Mouse (Mus musculus): ENCODE measurements around the gene Eri2. TPM values are rescaled to one million over a fixed set of nuclear protein-coding genes. Genes with fewer than 3 reads are reported as not detected.

Gene Eri2
- polyA plus RNA-seq, 1 experiment from 2014 or later, result 24.5 TPM

GRCm38 (mm10) chr7:119784908-119785307, 8.9 kb downstream of the Eri2 start:
- Histone ChIP-seq H3K4me3 (no peak overlapping the region), H3K36me3 (peaks cover 57% of the 10 kb centered on the region), H3K27me3 (no peaks in the 10 kb centered on the region), H3K4me2 (no peak overlapping the region), H3K9ac (no peak overlapping the region), H3K4me1 (no peaks in the 10 kb centered on the region), H3K27ac (no peak overlapping the region), H3K9me3 (no peaks in the 10 kb centered on the region)
- WGBS, result 96% methylated on average over 5 of the region's 5 CpGs
- no peak for ATAC-seq (ENCODE audit: insufficient number of reproducible peaks, insufficient read depth, low FRiP score, low TSS enrichment, low read depth)

GRCm38 (mm10) chr7:119783453-119783852, 10.4 kb downstream of the Eri2 start:
- ATAC-seq (ENCODE audit: insufficient number of reproducible peaks, insufficient read depth, low FRiP score, low TSS enrichment, low read depth), result no peak
- Histone ChIP-seq H3K4me1 (no peaks in the 10 kb centered on the region), H3K27ac (no peak overlapping the region), H3K9me3 (no peaks in the 10 kb centered on the region), H3K36me3 (peaks cover 48% of the 10 kb centered on the region), H3K4me3 (no peak overlapping the region), H3K4me2 (no peak overlapping the region), H3K27me3 (no peaks in the 10 kb centered on the region), H3K9ac (no peak overlapping the region)
- 95% methylated on average over 2 of the region's 2 CpGs for WGBS

- Histone ChIP-seq H3K9me3 (no peaks in the 10 kb centered on the region), H3K4me1 (no peaks in the 10 kb centered on the region), H3K9ac (no peak overlapping the region), H3K4me3 (no peak overlapping the region), H3K27ac (no peak overlapping the region), H3K36me3 (no peaks in the 10 kb centered on the region), H3K4me2 (no peak overlapping the region), H3K27me3 (no peaks in the 10 kb centered on the region)
- WGBS, result 90% methylated on average over 8 of the region's 8 CpGs
- no peak for ATAC-seq (ENCODE audit: insufficient number of reproducible peaks, insufficient read depth, low FRiP score, low TSS enrichment, low read depth)
Observed at GRCm38 (mm10) chr7:119769895-119770294, 24.0 kb downstream of the Eri2 start.

GRCm38 (mm10) chr7:119766996-119767395, 26.9 kb downstream of the Eri2 start:
- Histone ChIP-seq H3K4me3 (no peak overlapping the region), H3K9ac (no peak overlapping the region), H3K4me1 (no peaks in the 10 kb centered on the region), H3K27me3 (no peaks in the 10 kb centered on the region), H3K4me2 (no peak overlapping the region), H3K36me3 (no peaks in the 10 kb centered on the region), H3K9me3 (no peaks in the 10 kb centered on the region), H3K27ac (no peak overlapping the region)
- ATAC-seq (ENCODE audit: insufficient number of reproducible peaks, insufficient read depth, low FRiP score, low TSS enrichment, low read depth), result no peak
- 81% methylated on average over 6 of the region's 6 CpGs for WGBS

GRCm38 (mm10) chr7:119764377-119764776, 29.5 kb downstream of the Eri2 start:
- WGBS, result 92% methylated on average over 3 of the region's 3 CpGs
- no peaks in the 10 kb centered on the region for H3K9me3 ChIP-seq
- no peak overlapping the region for H3K4me2 ChIP-seq
- H3K9ac ChIP-seq, result no peak overlapping the region
- H3K36me3 ChIP-seq, result no peaks in the 10 kb centered on the region
- H3K4me1 ChIP-seq, result no peaks in the 10 kb centered on the region
- H3K27ac ChIP-seq, result no peak overlapping the region
- H3K27me3 ChIP-seq, result no peaks in the 10 kb centered on the region
- no peak for ATAC-seq (ENCODE audit: insufficient number of reproducible peaks, insufficient read depth, low FRiP score, low TSS enrichment, low read depth)
- H3K4me3 ChIP-seq, result no peak overlapping the region

GRCm38 (mm10) chr7:119762166-119762697, 31.6 kb downstream of the Eri2 start:
- no peaks in the 10 kb centered on the region for H3K27me3 ChIP-seq
- ATAC-seq (ENCODE audit: insufficient number of reproducible peaks, insufficient read depth, low FRiP score, low TSS enrichment, low read depth), result no peak

GRCm38 (mm10) chr7:119760527-119760951, 33.3 kb downstream of the Eri2 start, which contains the start of gene Acsm3:
Gene Acsm3, plus strand, starts transcription at chr7:119760923.
- WGBS, result 68% methylated on average over 11 of the region's 11 CpGs
- Histone ChIP-seq H3K4me2 (no peak within 1 kb of the TSS), H3K36me3 (no peaks in the 10 kb centered on the region), H3K27me3 (no peaks in the 10 kb centered on the region), H3K9me3 (no peaks in the 10 kb centered on the region), H3K9ac (no peak within 1 kb of the TSS), H3K4me3 (no peak within 1 kb of the TSS), H3K27ac (no peak within 1 kb of the TSS), H3K4me1 (no peaks in the 10 kb centered on the region)
- no peak for ATAC-seq (ENCODE audit: insufficient number of reproducible peaks, insufficient read depth, low FRiP score, low TSS enrichment, low read depth)

More at GRCm38 (mm10) chr7:119762166-119762697, 31.6 kb downstream of the Eri2 start:
- 65% methylated on average over 4 of the region's 4 CpGs for WGBS
- H3K4me1 ChIP-seq, result no peaks in the 10 kb centered on the region
- H3K4me3 ChIP-seq, result no peak overlapping the region
- no peak overlapping the region for H3K9ac ChIP-seq
- no peak overlapping the region for H3K27ac ChIP-seq
- H3K36me3 ChIP-seq, result no peaks in the 10 kb centered on the region
- H3K9me3 ChIP-seq, result no peaks in the 10 kb centered on the region
- no peak overlapping the region for H3K4me2 ChIP-seq

- 92% methylated on average over 1 of the region's 1 CpGs for WGBS
- no peaks in the 10 kb centered on the region for H3K4me1 ChIP-seq
Observed at GRCm38 (mm10) chr7:119753696-119754095, 40.2 kb downstream of the Eri2 start.

GRCm38 (mm10) chr7:119749942-119750341, 43.9 kb downstream of the Eri2 start:
- H3K9ac ChIP-seq, result no peak overlapping the region
- no peak overlapping the region for H3K4me2 ChIP-seq
- H3K27ac ChIP-seq, result no peak overlapping the region
- H3K4me1 ChIP-seq, result no peaks in the 10 kb centered on the region
- H3K4me3 ChIP-seq, result no peak overlapping the region
- H3K36me3 ChIP-seq, result no peaks in the 10 kb centered on the region
- H3K9me3 ChIP-seq, result no peaks in the 10 kb centered on the region
- no peak for ATAC-seq (ENCODE audit: insufficient number of reproducible peaks, insufficient read depth, low FRiP score, low TSS enrichment, low read depth)
- 43% methylated on average over 2 of the region's 2 CpGs for WGBS
- H3K27me3 ChIP-seq, result no peaks in the 10 kb centered on the region

More at GRCm38 (mm10) chr7:119753696-119754095, 40.2 kb downstream of the Eri2 start:
- ATAC-seq (ENCODE audit: insufficient number of reproducible peaks, insufficient read depth, low FRiP score, low TSS enrichment, low read depth), result no peak
- H3K9ac ChIP-seq, result no peak overlapping the region
- no peak overlapping the region for H3K27ac ChIP-seq
- H3K9me3 ChIP-seq, result no peaks in the 10 kb centered on the region
- H3K27me3 ChIP-seq, result no peaks in the 10 kb centered on the region
- no peaks in the 10 kb centered on the region for H3K36me3 ChIP-seq
- H3K4me3 ChIP-seq, result no peak overlapping the region
- no peak overlapping the region for H3K4me2 ChIP-seq

GRCm38 (mm10) chr7:119748761-119749160, 45.1 kb downstream of the Eri2 start:
- Histone ChIP-seq H3K4me2 (no peak overlapping the region), H3K27ac (no peak overlapping the region), H3K27me3 (no peaks in the 10 kb centered on the region), H3K4me1 (peaks cover 5% of the 10 kb centered on the region; the same call in 1 of the 2 replicates), H3K36me3 (no peaks in the 10 kb centered on the region), H3K9ac (no peak overlapping the region), H3K4me3 (no peak overlapping the region), H3K9me3 (no peaks in the 10 kb centered on the region)
- 77% methylated on average over 1 of the region's 2 CpGs for WGBS
- ATAC-seq (ENCODE audit: insufficient number of reproducible peaks, insufficient read depth, low FRiP score, low TSS enrichment, low read depth), result no peak

GRCm38 (mm10) chr7:119745869-119746268, 48.0 kb downstream of the Eri2 start:
- H3K27me3 ChIP-seq, result no peaks in the 10 kb centered on the region
- H3K36me3 ChIP-seq, result no peaks in the 10 kb centered on the region
- H3K4me2 ChIP-seq, result no peak overlapping the region
- H3K9ac ChIP-seq, result no peak overlapping the region
- H3K9me3 ChIP-seq, result no peaks in the 10 kb centered on the region
- H3K4me3 ChIP-seq, result no peak overlapping the region
- H3K4me1 ChIP-seq, result peaks cover 5% of the 10 kb centered on the region; the same call in 1 of the 2 replicates
- no peak for ATAC-seq (ENCODE audit: insufficient number of reproducible peaks, insufficient read depth, low FRiP score, low TSS enrichment, low read depth)
- WGBS, result 82% methylated on average over 1 of the region's 1 CpGs
- H3K27ac ChIP-seq, result no peak overlapping the region

- Histone ChIP-seq H3K36me3 (no peaks in the 10 kb centered on the region), H3K27ac (no peak overlapping the region), H3K9ac (peak overlapping the region; percentile 57), H3K9me3 (no peaks in the 10 kb centered on the region), H3K4me3 (peak overlapping the region; percentile 22), H3K4me1 (peaks cover 5% of the 10 kb centered on the region; the same call in 1 of the 2 replicates), H3K27me3 (no peaks in the 10 kb centered on the region), H3K4me2 (peak overlapping the region; percentile 47)
- WGBS, result 9% methylated on average over 34 of the region's 34 CpGs
- ATAC-seq (ENCODE audit: insufficient number of reproducible peaks, insufficient read depth, low FRiP score, low TSS enrichment, low read depth), result no peak
Observed at GRCm38 (mm10) chr7:119744321-119744720, 49.5 kb downstream of the Eri2 start.
